In the genomic region with DNA sequence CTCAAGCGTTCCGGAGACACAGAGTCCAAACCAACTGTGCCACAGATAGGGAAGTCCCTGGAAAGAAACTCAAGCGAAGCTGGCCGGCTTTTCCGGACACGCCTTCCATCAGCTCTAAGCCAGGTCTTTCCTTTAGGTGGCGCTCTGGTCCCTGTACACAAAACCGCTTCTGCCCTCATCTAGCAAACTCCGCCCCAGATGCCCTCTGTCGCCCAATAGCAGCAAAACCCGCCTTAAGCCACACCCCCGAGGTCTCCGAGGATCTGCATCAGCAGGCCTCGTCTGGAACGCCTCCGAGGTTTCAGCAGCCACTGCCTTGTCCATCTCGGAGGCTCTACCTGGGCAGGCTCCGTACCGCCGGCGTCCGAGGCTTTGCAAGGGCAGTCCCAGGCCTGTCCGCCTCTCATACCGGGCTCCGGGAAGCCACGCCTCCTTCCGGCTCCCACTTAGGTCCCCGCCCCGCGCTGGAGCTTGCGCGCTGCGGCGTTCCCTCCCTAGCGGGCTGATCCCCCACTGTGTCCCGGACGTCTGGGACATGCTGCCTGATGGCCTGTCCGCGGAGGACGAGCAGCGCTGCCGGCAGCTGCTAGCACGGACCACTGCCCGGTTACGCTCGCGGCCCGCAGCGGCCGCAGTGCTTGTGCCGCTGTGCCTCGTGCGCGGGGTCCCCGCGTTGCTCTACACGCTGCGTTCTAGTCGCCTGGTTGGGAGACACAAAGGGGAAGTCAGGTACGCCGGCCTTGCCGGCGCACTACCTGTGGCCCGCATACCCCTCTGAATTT, we compare ENCODE assay signal across 8 mouse cellular contexts. TPM values are rescaled to one million over a fixed set of nuclear protein-coding genes. Genes with fewer than 3 reads are reported as not detected.
DNase-seq lines count a peak whose midpoint lies in the region; ATAC-seq and TF ChIP-seq lines count a peak whose summit lies in the region.

Nudt8 (plus strand) TSS at position 462 of the 782 bp plus-strand sequence.
Gm49405 (plus strand) TSS at position 508 of the 782 bp plus-strand sequence.

- no peaks in the 10 kb centered on the region for H3K9me3 ChIP-seq in hindbrain, embryonic 13.5 days

- CTCF ChIA-PET in Patski (lab: Charles Lee): interaction anchor here (0.9 to 4.8 kb wide), 12 partner anchors 10 to 53 kb away, joined by 3 to 33 read pairs (median 4); partner anchors contain the start of genes Acy3, Gstp2 and Ndufv1

- WGBS in hindbrain, embryonic 13.5 days: under 1% methylated on average over 64 of the region's 64 CpGs

- TF ChIP-seq CTCF in Patski (IDR thresholded peaks at IDR 0.05): no peak

- peaks cover under 1% of the 10 kb centered on the region for H3K27me3 ChIP-seq in Patski
- no peaks in the 10 kb centered on the region; the same call in 1 of the 2 replicates for H3K27me3 ChIP-seq in hindbrain, embryonic 13.5 days

- in situ Hi-C loops in Patski (cut with MboI; ENCODE audit: low pct_unique_long_range_greater_than_20kb): no loop called here

- POLR2A ChIA-PET in Patski (lab: Charles Lee): interaction anchor here (2.3 to 2.9 kb wide), 2 partner anchors 11 to 13 kb away, joined by 9 to 14 read pairs; partner anchors contain the start of genes Acy3 and Ndufv1

- H3K27ac ChIP-seq in hindbrain, embryonic 13.5 days: peak within 1 kb of the TSS; percentile 98

- peaks cover 7% of the 10 kb centered on the region for H3K36me3 ChIP-seq in hindbrain, embryonic 13.5 days

- peak within 1 kb of the TSS; percentile 95 for H3K9ac ChIP-seq in hindbrain, embryonic 13.5 days

- peak; percentile 89 for DNase-seq in Patski (ENCODE audit: low read depth, low spot score)
- DNase-seq in cerebellum, postnatal 14 days: peak; percentile 95 to 96
- peak; percentile 93 to 95 for DNase-seq in frontal cortex, postnatal 14 days (ENCODE audit: low spot score in 2 of 2)
- DNase-seq in layer of hippocampus, postnatal 25 days (ENCODE audit: extremely low spot score in 1 of 2, low spot score in 1 of 2): peak; percentile 83 to 96
- DNase-seq in lung, postnatal 25 days (ENCODE audit: low spot score): peak; percentile 98
- peak; percentile 98 for DNase-seq in retina, embryonic 14.5 days (ENCODE audit: low spot score)
- peak; percentile 95 for DNase-seq in thymus, postnatal 4 days

- H3K4me3 ChIP-seq in hindbrain, embryonic 13.5 days: peak within 1 kb of the TSS; percentile 69

- peak; percentile 69 for ATAC-seq in Patski
- peak; percentile 90 for ATAC-seq in hindbrain, embryonic 13.5 days (ENCODE audit: low FRiP score)

- peak within 1 kb of the TSS; percentile 86 for H3K4me2 ChIP-seq in hindbrain, embryonic 13.5 days

- H3K4me1 ChIP-seq in hindbrain, embryonic 13.5 days (replicated peaks): peaks cover 19% of the 10 kb centered on the region

RNA-seq across cellular contexts. Expression of gene Nudt8, which starts in this region (rescaled TPM):
- polyA plus RNA-seq in Patski (2021): 35.1 TPM
- polyA plus RNA-seq in hindbrain, embryonic 13.5 days (2015; fragmentation: Nextera tagmentation; extraction: Ambion mirVana): 22.3 and 27.5 TPM in 2 replicates
- 10 to 100 TPM in 1 of 2 experiments, 1 to 10 TPM in 1; 9.9 to 10.2 TPM for total RNA-seq in layer of hippocampus, postnatal 25 days (2021)

RNA-seq across cellular contexts. Expression of gene Gm49405, which starts in this region (rescaled TPM):
- 3.1 TPM for polyA plus RNA-seq in Patski (2021)
- 5.2 and 5.3 TPM in 2 replicates for polyA plus RNA-seq in hindbrain, embryonic 13.5 days (2015; fragmentation: Nextera tagmentation; extraction: Ambion mirVana)
- 1 to 10 TPM; 1.1 to 1.4 TPM for total RNA-seq in layer of hippocampus, postnatal 25 days (2021)

Comparison
In these comparisons a context has a peak if more than half of its experiments do, and no peak if none do; other contexts are left out.
1. Peak in every context shown above with its lines: DNase-seq, ATAC-seq, H3K4me3 ChIP-seq and H3K27ac ChIP-seq.